Mouse (Mus musculus): ENCODE results near the gene Marveld2. TPM values are rescaled to one million over a fixed set of nuclear protein-coding genes. Genes with fewer than 3 reads are reported as not detected.
A peak's percentile ranks its signal among the peaks of the same experiment; 100 is the strongest.

Gene Marveld2
- 18.8 and 20.5 TPM in 2 replicates for polyA plus RNA-seq (2015; fragmentation: Nextera tagmentation; extraction: Ambion mirVana)

GRCm38 (mm10) chr13:100616181-100617087, at the start of gene Marveld2:
Gene Marveld2, minus strand, starts transcription at chr13:100616971.
- H3K36me3 ChIP-seq (ENCODE audit: insufficient read depth, low read length): peaks cover 28% of the 10 kb centered on the region
- WGBS: 1% methylated on average over 74 of the region's 77 CpGs
- H3K27me3 ChIP-seq (ENCODE audit: insufficient read depth, low read length): no peaks in the 10 kb centered on the region
- H3K27ac ChIP-seq (ENCODE audit: low read length): peak within 1 kb of the TSS; percentile 76
- peak within 1 kb of the TSS; percentile 74 for H3K9ac ChIP-seq (replicated peaks; ENCODE audit: low read length)
- no peaks in the 10 kb centered on the region for H3K9me3 ChIP-seq (ENCODE audit: low read length)
- peaks cover 3% of the 10 kb centered on the region; the same call in 1 of the 2 replicates for H3K4me1 ChIP-seq (ENCODE audit: insufficient read depth, low read length)
- peak within 1 kb of the TSS; percentile 73 for H3K4me2 ChIP-seq (replicated peaks; ENCODE audit: low read depth, low read length)
- ATAC-seq (ENCODE audit: low FRiP score, low TSS enrichment): peak; percentile 91
- peak within 1 kb of the TSS; percentile 65 for H3K4me3 ChIP-seq (ENCODE audit: low read length)

DNA sequence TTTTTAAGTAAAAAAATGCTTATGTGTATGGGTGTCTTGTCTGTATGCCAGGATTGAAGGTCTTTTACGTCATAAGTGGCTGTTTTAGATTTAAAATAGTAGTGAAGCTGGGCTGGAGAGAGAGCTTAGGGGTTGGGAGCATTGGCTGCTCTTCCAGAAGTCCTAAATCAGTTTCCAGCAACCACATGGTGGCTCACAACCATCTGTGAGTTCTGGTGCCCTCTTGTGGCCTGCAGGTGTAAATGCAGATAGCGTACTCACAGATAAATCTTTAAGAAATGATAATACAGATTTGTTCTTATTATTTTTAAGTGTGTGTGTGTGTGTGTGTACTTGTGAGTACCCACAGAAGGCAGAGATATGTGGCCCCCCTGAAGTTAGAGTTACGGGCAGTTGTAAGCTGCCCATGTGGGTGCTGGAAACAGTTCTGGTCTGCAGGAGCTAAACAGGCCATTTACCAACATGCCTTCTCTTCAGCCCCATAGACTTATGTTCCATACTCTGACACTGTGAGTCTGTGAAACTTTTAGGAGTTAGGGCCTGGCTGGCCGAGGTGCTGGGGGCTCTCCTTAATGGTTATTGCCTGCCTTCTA, 43.2 kb upstream of the Marveld2 start:
- Histone ChIP-seq H3K27me3 (ENCODE audit: insufficient read depth, low read length) (no peaks in the 10 kb centered on the region), H3K27ac (ENCODE audit: low read length) (no peak overlapping the region), H3K4me2 (replicated peaks; ENCODE audit: low read depth, low read length) (no peak overlapping the region), H3K36me3 (ENCODE audit: insufficient read depth, low read length) (peaks cover 8% of the 10 kb centered on the region; the same call in 1 of the 2 replicates), H3K9me3 (ENCODE audit: low read length) (no peaks in the 10 kb centered on the region), H3K4me1 (ENCODE audit: insufficient read depth, low read length) (no peaks in the 10 kb centered on the region), H3K4me3 (ENCODE audit: low read length) (no peak overlapping the region), H3K9ac (replicated peaks; ENCODE audit: low read length) (no peak overlapping the region)
- peak; percentile 42; the same call in 1 of the 2 replicates for ATAC-seq (ENCODE audit: low FRiP score, low TSS enrichment)
- 34% methylated on average over 4 of the region's 4 CpGs for WGBS

- no peaks in the 10 kb centered on the region for H3K27me3 ChIP-seq (ENCODE audit: insufficient read depth, low read length)
- 0 out of 2 replicates have a peak, but pooled peaks cover 3% of the 10 kb centered on the region for H3K36me3 ChIP-seq (ENCODE audit: insufficient read depth, low read length)
- no peak overlapping the region for H3K9ac ChIP-seq (replicated peaks; ENCODE audit: low read length)
- no peak overlapping the region for H3K4me3 ChIP-seq (ENCODE audit: low read length)
- H3K4me1 ChIP-seq (ENCODE audit: insufficient read depth, low read length): no peaks in the 10 kb centered on the region
- WGBS: 93% methylated on average over 5 of the region's 5 CpGs
- no peak for ATAC-seq (ENCODE audit: low FRiP score, low TSS enrichment)
- no peak overlapping the region for H3K27ac ChIP-seq (ENCODE audit: low read length)
- no peak overlapping the region for H3K4me2 ChIP-seq (replicated peaks; ENCODE audit: low read depth, low read length)
- no peaks in the 10 kb centered on the region for H3K9me3 ChIP-seq (ENCODE audit: low read length)
These were observed 41.3 kb upstream of the Marveld2 start for GRCm38 (mm10) chr13:100658091-100658490.

GRCm38 (mm10) chr13:100651439-100652186, 34.8 kb upstream of the Marveld2 start, which contains the start of gene Taf9:
Gene Taf9, plus strand, starts transcription at chr13:100651579.
- under 1% methylated on average over 62 of the region's 63 CpGs for WGBS

GRCm38 (mm10) chr13:100650550-100651438, 34.0 kb upstream of the Marveld2 start, which contains the start of the genes Ak6 and Rad17:
Gene Ak6, plus strand, starts transcription at chr13:100650979.
Gene Rad17, minus strand, starts transcription at chr13:100651051.
- peak within 1 kb of the TSS; percentile 93 for H3K9ac ChIP-seq (replicated peaks; ENCODE audit: low read length)
- peak; percentile 96 for ATAC-seq (ENCODE audit: low FRiP score, low TSS enrichment)
- WGBS: under 1% methylated on average over 58 of the region's 73 CpGs
- H3K4me1 ChIP-seq (ENCODE audit: insufficient read depth, low read length): peaks cover 10% of the 10 kb centered on the region
- H3K36me3 ChIP-seq (ENCODE audit: insufficient read depth, low read length): peaks cover 17% of the 10 kb centered on the region
- peak within 1 kb of the TSS; percentile 98 for H3K27ac ChIP-seq (ENCODE audit: low read length)
- peak within 1 kb of the TSS; percentile 79 for H3K4me2 ChIP-seq (replicated peaks; ENCODE audit: low read depth, low read length)
- no peaks in the 10 kb centered on the region for H3K9me3 ChIP-seq (ENCODE audit: low read length)
- H3K27me3 ChIP-seq (ENCODE audit: insufficient read depth, low read length): no peaks in the 10 kb centered on the region
- H3K4me3 ChIP-seq (ENCODE audit: low read length): peak within 1 kb of the TSS; percentile 96

More at GRCm38 (mm10) chr13:100651439-100652186, 34.8 kb upstream of the Marveld2 start, which contains the start of gene Taf9:
- Histone ChIP-seq H3K27ac (ENCODE audit: low read length) (peak within 1 kb of the TSS; percentile 98), H3K9me3 (ENCODE audit: low read length) (no peaks in the 10 kb centered on the region), H3K36me3 (ENCODE audit: insufficient read depth, low read length) (peaks cover 13% of the 10 kb centered on the region; the same call in 1 of the 2 replicates), H3K4me2 (replicated peaks; ENCODE audit: low read depth, low read length) (peak within 1 kb of the TSS; percentile 79), H3K9ac (replicated peaks; ENCODE audit: low read length) (peak within 1 kb of the TSS; percentile 93), H3K4me3 (ENCODE audit: low read length) (peak within 1 kb of the TSS; percentile 96), H3K4me1 (ENCODE audit: insufficient read depth, low read length) (peaks cover 10% of the 10 kb centered on the region), H3K27me3 (ENCODE audit: insufficient read depth, low read length) (no peaks in the 10 kb centered on the region)
- no peak for ATAC-seq (ENCODE audit: low FRiP score, low TSS enrichment)

DNA sequence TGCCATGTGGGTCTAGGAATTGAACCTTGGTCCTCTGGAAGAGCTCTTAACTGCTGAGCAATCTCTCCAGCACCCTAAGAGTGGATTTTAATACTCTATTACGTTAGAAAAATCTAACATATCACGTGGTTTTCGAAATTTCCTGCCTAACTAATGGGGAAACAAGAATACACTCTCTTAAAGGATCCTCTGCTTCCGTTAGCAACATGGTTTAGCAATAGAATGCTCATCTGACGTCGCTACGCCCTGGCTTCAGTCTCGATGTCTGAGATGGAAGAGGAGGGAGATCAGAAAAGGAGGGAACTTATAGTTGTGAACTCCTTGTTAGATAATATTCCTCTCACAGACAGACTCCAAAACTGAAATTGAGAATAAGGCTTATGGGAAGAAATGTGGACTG, 31.5 kb upstream of the Marveld2 start:
- Histone ChIP-seq H3K27ac (ENCODE audit: low read length) (no peak overlapping the region), H3K9ac (replicated peaks; ENCODE audit: low read length) (no peak overlapping the region), H3K36me3 (ENCODE audit: insufficient read depth, low read length) (peaks cover 33% of the 10 kb centered on the region), H3K9me3 (ENCODE audit: low read length) (no peaks in the 10 kb centered on the region), H3K4me3 (ENCODE audit: low read length) (no peak overlapping the region), H3K4me2 (replicated peaks; ENCODE audit: low read depth, low read length) (no peak overlapping the region), H3K4me1 (ENCODE audit: insufficient read depth, low read length) (peaks cover 10% of the 10 kb centered on the region), H3K27me3 (ENCODE audit: insufficient read depth, low read length) (no peaks in the 10 kb centered on the region)
- WGBS: 94% methylated on average over 8 of the region's 8 CpGs
- no peak for ATAC-seq (ENCODE audit: low FRiP score, low TSS enrichment)

DNA sequence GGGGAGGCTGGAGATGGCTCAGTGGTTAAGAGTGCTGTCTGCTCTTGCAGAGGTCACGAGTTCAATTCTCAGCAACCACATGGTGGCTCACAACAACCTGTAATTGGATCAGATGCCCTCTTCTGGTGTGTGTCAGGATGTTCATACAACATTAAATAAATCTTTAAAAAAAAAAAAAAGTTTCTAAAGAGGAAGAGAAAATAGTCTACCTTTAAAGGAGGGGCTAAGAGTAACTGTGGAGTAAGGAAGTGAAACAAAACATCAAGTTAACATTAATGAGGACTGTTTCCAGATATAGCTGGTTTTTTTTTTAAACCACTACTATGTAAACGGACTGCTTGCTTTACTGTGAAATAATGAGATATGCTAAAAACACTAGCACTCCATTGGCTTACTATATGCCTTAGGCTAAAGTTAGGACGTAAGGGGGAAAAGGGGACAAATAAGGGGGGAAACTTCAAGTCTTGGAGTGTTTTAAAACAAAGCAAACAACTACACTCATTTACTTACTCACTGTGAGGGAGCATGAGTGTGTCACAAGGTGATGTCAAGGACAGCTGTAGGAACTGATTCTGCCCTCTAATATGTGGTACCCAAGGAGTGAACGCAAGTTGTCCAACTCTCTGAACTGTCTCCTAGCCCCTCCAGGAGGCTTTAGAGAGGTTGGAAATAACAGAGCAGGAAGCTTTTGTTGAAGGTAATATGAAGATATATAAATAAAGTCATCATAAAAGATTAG, 25.9 kb upstream of the Marveld2 start:
- no peak overlapping the region for H3K4me3 ChIP-seq (ENCODE audit: low read length)
- H3K4me2 ChIP-seq (replicated peaks; ENCODE audit: low read depth, low read length): no peak overlapping the region
- H3K9ac ChIP-seq (replicated peaks; ENCODE audit: low read length): no peak overlapping the region
- ATAC-seq (ENCODE audit: low FRiP score, low TSS enrichment): no peak
- H3K9me3 ChIP-seq (ENCODE audit: low read length): no peaks in the 10 kb centered on the region
- WGBS: 84% methylated on average over 4 of the region's 4 CpGs
- no peaks in the 10 kb centered on the region for H3K4me1 ChIP-seq (ENCODE audit: insufficient read depth, low read length)
- no peaks in the 10 kb centered on the region for H3K27me3 ChIP-seq (ENCODE audit: insufficient read depth, low read length)
- H3K36me3 ChIP-seq (ENCODE audit: insufficient read depth, low read length): peaks cover 48% of the 10 kb centered on the region
- H3K27ac ChIP-seq (ENCODE audit: low read length): no peak overlapping the region

DNA sequence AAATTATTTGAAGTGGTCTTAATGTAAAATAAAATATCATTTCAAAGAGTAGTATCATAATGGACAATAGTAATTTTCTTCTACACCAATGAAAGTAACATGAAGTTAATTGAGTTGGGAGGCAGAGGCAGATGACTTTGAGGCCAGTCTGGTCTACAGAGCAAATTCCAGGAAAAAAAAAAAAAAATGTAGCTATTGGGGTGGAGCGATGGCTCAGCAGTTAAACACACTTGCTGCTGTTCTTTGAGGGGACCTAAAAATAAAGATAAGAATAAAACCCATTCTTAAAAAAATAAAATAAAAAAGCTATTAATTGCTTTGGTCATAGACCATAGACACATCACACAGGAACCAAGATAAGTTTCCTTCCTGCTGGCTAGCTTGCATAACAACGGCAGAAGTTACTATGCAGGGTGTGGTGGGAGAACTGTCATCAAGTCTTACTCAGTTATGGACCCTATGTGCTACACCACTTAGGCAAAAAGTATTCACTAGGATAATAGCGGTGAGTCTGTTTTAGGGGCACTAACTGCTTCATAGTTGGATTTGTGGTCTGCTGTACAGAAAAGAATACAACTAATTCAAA, 17.4 kb upstream of the Marveld2 start:
- H3K4me1 ChIP-seq (ENCODE audit: insufficient read depth, low read length): no peaks in the 10 kb centered on the region
- WGBS: 88% methylated on average over 3 of the region's 3 CpGs
- no peak overlapping the region for H3K9ac ChIP-seq (replicated peaks; ENCODE audit: low read length)
- no peak overlapping the region for H3K27ac ChIP-seq (ENCODE audit: low read length)
- H3K36me3 ChIP-seq (ENCODE audit: insufficient read depth, low read length): peaks cover 42% of the 10 kb centered on the region
- no peak overlapping the region for H3K4me2 ChIP-seq (replicated peaks; ENCODE audit: low read depth, low read length)
- no peak overlapping the region for H3K4me3 ChIP-seq (ENCODE audit: low read length)
- H3K27me3 ChIP-seq (ENCODE audit: insufficient read depth, low read length): no peaks in the 10 kb centered on the region
- ATAC-seq (ENCODE audit: low FRiP score, low TSS enrichment): no peak
- H3K9me3 ChIP-seq (ENCODE audit: low read length): no peaks in the 10 kb centered on the region
